Mouse (Mus musculus): ENCODE measurements around the gene Gm10320. TPM values are rescaled to one million over a fixed set of nuclear protein-coding genes. Genes with fewer than 3 reads are reported as not detected.

Gene Gm10320
- polyA plus RNA-seq, 2 experiments, result 0.85 to 0.96 TPM

GRCm38 (mm10) chr13:98534913-98535262, 43.1 kb upstream of the Gm10320 start:
- ATAC-seq (ENCODE audit: insufficient read depth) (no peak), DNase-seq (ENCODE audit: low read depth in 3 of 3, low spot score in 3 of 3) (no peak)
- WGBS (ENCODE audit: insufficient replicate concordance), result 35% methylated on average over 2 of the region's 2 CpGs
- Histone ChIP-seq H3K4me2 (ENCODE audit: low read depth) (no peak overlapping the region), H3K36me3 (replicated peaks; ENCODE audit: control insufficient read depth, insufficient read depth, low read depth) (no peaks in the 10 kb centered on the region), H3K27me3 (ENCODE audit: control insufficient read depth, insufficient read depth, low read length) (no peaks in the 10 kb centered on the region), H3K9me3 (ENCODE audit: control insufficient read depth, low read length) (no peaks in the 10 kb centered on the region), H3K4me1 (replicated peaks; ENCODE audit: control insufficient read depth in 2 of 2, insufficient read depth in 2 of 2, low read length in 1 of 2) (peaks cover 0 to 2% of the 10 kb centered on the region in 2 experiments; a peak in 2 of 4 replicates), H3K4me3 (ENCODE audit: insufficient read depth in 1 of 2, low read depth in 2 of 2, low read length in 2 of 2) (no peak overlapping the region), H3K9ac (replicated peaks) (no peak overlapping the region), H3K27ac (no peak overlapping the region)
- TF ChIP-seq EP300 (IDR thresholded peaks at IDR 0.05; ENCODE audit: low read depth) (no peak), CTCF (IDR thresholded peaks at IDR 0.05; ENCODE audit: low read depth) (no peak)

GRCm38 (mm10) chr13:98534190-98534912, 42.5 kb upstream of the Gm10320 start:
- no peaks in the 10 kb centered on the region for H3K27me3 ChIP-seq (ENCODE audit: control insufficient read depth, insufficient read depth, low read length)
- H3K4me2 ChIP-seq (ENCODE audit: low read depth), result no peak overlapping the region
- 39% methylated on average over 18 of the region's 18 CpGs for WGBS (ENCODE audit: insufficient replicate concordance)
- H3K9me3 ChIP-seq (ENCODE audit: control insufficient read depth, low read length), result no peaks in the 10 kb centered on the region
- H3K36me3 ChIP-seq (replicated peaks; ENCODE audit: control insufficient read depth, insufficient read depth, low read depth), result no peaks in the 10 kb centered on the region
- H3K4me1 ChIP-seq (replicated peaks; ENCODE audit: control insufficient read depth in 2 of 2, insufficient read depth in 2 of 2, low read length in 1 of 2), result peaks cover 0 to 2% of the 10 kb centered on the region in 2 experiments; a peak in 1 of 4 replicates
- no peak overlapping the region for H3K27ac ChIP-seq
- DNase-seq (ENCODE audit: low read depth in 3 of 3, low spot score in 3 of 3) (no peak), ATAC-seq (ENCODE audit: insufficient read depth) (no peak)
- TF ChIP-seq EP300 (IDR thresholded peaks at IDR 0.05; ENCODE audit: low read depth) (no peak), CTCF (IDR thresholded peaks at IDR 0.05; ENCODE audit: low read depth) (no peak)
- H3K4me3 ChIP-seq (ENCODE audit: insufficient read depth in 1 of 2, low read depth in 2 of 2, low read length in 2 of 2), result no peak overlapping the region
- H3K9ac ChIP-seq (replicated peaks), result no peak overlapping the region

GRCm38 (mm10) chr13:98533415-98533814, 41.6 kb upstream of the Gm10320 start:
- H3K27me3 ChIP-seq (ENCODE audit: control insufficient read depth, insufficient read depth, low read length), result no peaks in the 10 kb centered on the region
- no peak overlapping the region for H3K27ac ChIP-seq
- no peak overlapping the region for H3K9ac ChIP-seq (replicated peaks)
- 45% methylated on average over 9 of the region's 9 CpGs for WGBS (ENCODE audit: insufficient replicate concordance)
- ATAC-seq (ENCODE audit: insufficient read depth) (no peak), DNase-seq (ENCODE audit: low read depth in 3 of 3, low spot score in 3 of 3) (no peak)
- H3K4me3 ChIP-seq (ENCODE audit: insufficient read depth in 1 of 2, low read depth in 2 of 2, low read length in 2 of 2), result no peak overlapping the region
- H3K4me2 ChIP-seq (ENCODE audit: low read depth), result no peak overlapping the region
- TF ChIP-seq CTCF (IDR thresholded peaks at IDR 0.05; ENCODE audit: low read depth) (no peak), EP300 (IDR thresholded peaks at IDR 0.05; ENCODE audit: low read depth) (no peak)
- no peaks in the 10 kb centered on the region for H3K36me3 ChIP-seq (replicated peaks; ENCODE audit: control insufficient read depth, insufficient read depth, low read depth)
- peaks cover 0 to 2% of the 10 kb centered on the region in 2 experiments; a peak in 1 of 4 replicates for H3K4me1 ChIP-seq (replicated peaks; ENCODE audit: control insufficient read depth in 2 of 2, insufficient read depth in 2 of 2, low read length in 1 of 2)
- no peaks in the 10 kb centered on the region for H3K9me3 ChIP-seq (ENCODE audit: control insufficient read depth, low read length)

- Histone ChIP-seq H3K27me3 (ENCODE audit: control insufficient read depth, insufficient read depth, low read length) (no peaks in the 10 kb centered on the region), H3K9me3 (ENCODE audit: control insufficient read depth, low read length) (no peaks in the 10 kb centered on the region), H3K9ac (replicated peaks) (no peak overlapping the region), H3K4me2 (ENCODE audit: low read depth) (no peak overlapping the region), H3K27ac (no peak overlapping the region), H3K4me1 (replicated peaks; ENCODE audit: control insufficient read depth in 2 of 2, insufficient read depth in 2 of 2, low read length in 1 of 2) (peaks cover 0 to 2% of the 10 kb centered on the region in 2 experiments; a peak in 1 of 4 replicates), H3K36me3 (replicated peaks; ENCODE audit: control insufficient read depth, insufficient read depth, low read depth) (no peaks in the 10 kb centered on the region), H3K4me3 (ENCODE audit: insufficient read depth in 1 of 2, low read depth in 2 of 2, low read length in 2 of 2) (no peak overlapping the region)
- DNase-seq (ENCODE audit: low read depth in 3 of 3, low spot score in 3 of 3) (no peak), ATAC-seq (ENCODE audit: insufficient read depth) (no peak)
- 49% methylated on average over 12 of the region's 12 CpGs for WGBS (ENCODE audit: insufficient replicate concordance)
- TF ChIP-seq EP300 (IDR thresholded peaks at IDR 0.05; ENCODE audit: low read depth) (no peak), CTCF (IDR thresholded peaks at IDR 0.05; ENCODE audit: low read depth) (no peak)
These were observed 41.0 kb upstream of the Gm10320 start for GRCm38 (mm10) chr13:98532699-98533375.

GRCm38 (mm10) chr13:98531976-98532375, 40.2 kb upstream of the Gm10320 start:
- H3K4me1 ChIP-seq (replicated peaks; ENCODE audit: control insufficient read depth in 2 of 2, insufficient read depth in 2 of 2, low read length in 1 of 2), result peaks cover 0 to 2% of the 10 kb centered on the region in 2 experiments; a peak in 1 of 4 replicates
- H3K4me3 ChIP-seq (ENCODE audit: insufficient read depth in 1 of 2, low read depth in 2 of 2, low read length in 2 of 2), result no peak overlapping the region
- H3K9me3 ChIP-seq (ENCODE audit: control insufficient read depth, low read length), result no peaks in the 10 kb centered on the region
- 77% methylated on average over 9 of the region's 9 CpGs for WGBS (ENCODE audit: insufficient replicate concordance)
- TF ChIP-seq CTCF (IDR thresholded peaks at IDR 0.05; ENCODE audit: low read depth), result no peak
- no peak for TF ChIP-seq EP300 (IDR thresholded peaks at IDR 0.05; ENCODE audit: low read depth)
- DNase-seq (ENCODE audit: low read depth in 3 of 3, low spot score in 3 of 3), result no peak
- no peaks in the 10 kb centered on the region for H3K27me3 ChIP-seq (ENCODE audit: control insufficient read depth, insufficient read depth, low read length)
- no peaks in the 10 kb centered on the region for H3K36me3 ChIP-seq (replicated peaks; ENCODE audit: control insufficient read depth, insufficient read depth, low read depth)
- no peak for ATAC-seq (ENCODE audit: insufficient read depth)
- no peak overlapping the region for H3K9ac ChIP-seq (replicated peaks)
- H3K27ac ChIP-seq, result no peak overlapping the region
- no peak overlapping the region for H3K4me2 ChIP-seq (ENCODE audit: low read depth)

All from liver, embryonic 14.5 days (tissue).